Mouse (Mus musculus) embryo, embryonic 9.5 days (tissue): ENCODE data around the gene Olfr550.
A peak's percentile ranks its signal among the peaks of the same experiment; 100 is the strongest.
"Not testable (repeated sequence)": the region's sequence is repeated elsewhere in the genome, so short reads cannot be mapped to it uniquely, and the experiment has no call there.

Source experiments
- DNase-seq: peaks from one replicate; pipeline ENCODE4 v3.0.0-alpha.2; 2017; ENCODE audit errors: extremely low spot score

Olfr550 gene

GRCm38 (mm10) chr7:102571142-102571541 lies at the start of gene Olfr550:
Gene Olfr550 (plus strand): TSS chr7:102571442.
- DNase-seq, result no peak

GRCm38 (mm10) chr7:102529052-102529451 lies 42.2 kb upstream of the Olfr550 start:
- DNase-seq, result no peak

GRCm38 (mm10) chr7:102534449-102534848 lies 36.8 kb upstream of the Olfr550 start, which contains the start of gene Olfr547:
Gene Olfr547 (plus strand): TSS chr7:102534749.
- DNase-seq, result no peak

- DNase-seq, result no peak
Observed at GRCm38 (mm10) chr7:102540596-102540995, 30.6 kb upstream of the Olfr550 start, which contains the start of gene Olfr548-ps1. Gene Olfr548-ps1 (plus strand): TSS chr7:102540896.

GRCm38 (mm10) chr7:102541251-102541650 lies 30.0 kb upstream of the Olfr550 start:
- no peak for DNase-seq

- no peak for DNase-seq
Observed at GRCm38 (mm10) chr7:102549570-102549969, 21.7 kb upstream of the Olfr550 start, which contains the start of gene Olfr549. Gene Olfr549 (plus strand): TSS chr7:102549870.

GRCm38 (mm10) chr7:102553279-102553678 lies 18.0 kb upstream of the Olfr550 start:
- DNase-seq, result no peak

DNA sequence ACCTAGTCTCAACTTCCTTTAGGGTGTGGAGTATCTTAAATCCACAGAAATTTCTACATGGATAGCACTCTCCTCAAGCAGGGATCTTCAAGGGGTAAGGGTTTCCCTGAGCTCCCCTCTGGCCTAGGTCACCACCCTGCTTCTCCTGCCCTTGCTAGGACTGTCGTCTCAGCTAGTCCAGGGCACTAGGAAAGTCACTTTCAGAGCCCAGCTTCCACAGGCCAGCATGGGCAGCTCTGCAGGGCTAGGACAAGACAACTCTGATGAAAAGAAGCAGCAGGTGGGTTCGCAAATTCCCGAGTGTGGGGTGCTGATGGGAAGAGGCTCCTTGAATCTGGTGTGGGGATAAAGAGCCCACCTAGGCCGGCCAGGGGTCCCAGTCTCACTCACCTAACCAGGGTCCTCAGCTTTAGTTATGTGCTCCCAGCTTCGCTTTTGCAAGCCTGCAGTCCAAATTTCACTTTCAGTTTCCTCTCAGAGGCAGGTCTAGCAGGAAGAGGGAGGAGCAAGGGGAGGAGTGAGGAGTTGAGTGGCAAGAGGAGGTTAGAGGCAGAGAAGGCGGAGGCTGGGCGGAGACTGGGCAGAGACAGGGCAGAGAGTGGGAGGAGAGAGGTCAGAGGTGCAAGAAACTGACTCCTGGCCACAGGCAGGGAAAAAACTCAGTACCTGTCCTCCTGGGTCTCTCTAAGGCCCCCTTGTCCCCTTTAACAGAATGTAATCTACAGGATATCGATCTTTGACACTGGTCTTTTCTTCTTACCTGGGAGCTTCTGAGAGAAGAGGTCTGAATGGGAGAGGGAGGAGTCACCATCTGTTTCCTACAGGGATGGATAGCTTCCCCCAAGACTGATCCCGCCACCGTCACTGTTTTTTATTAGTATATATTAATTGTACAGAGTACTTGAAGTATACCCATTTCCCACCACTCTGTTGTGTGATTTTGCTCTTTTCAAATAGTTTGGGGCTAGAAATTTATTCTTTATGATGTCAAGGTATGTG lies 5.9 kb upstream of the Olfr550 start, which contains the start of gene Trim21:
Trim21 (minus strand) TSS at position 488 of the 999 bp plus-strand sequence.
- peak; percentile 80 for DNase-seq

DNA sequence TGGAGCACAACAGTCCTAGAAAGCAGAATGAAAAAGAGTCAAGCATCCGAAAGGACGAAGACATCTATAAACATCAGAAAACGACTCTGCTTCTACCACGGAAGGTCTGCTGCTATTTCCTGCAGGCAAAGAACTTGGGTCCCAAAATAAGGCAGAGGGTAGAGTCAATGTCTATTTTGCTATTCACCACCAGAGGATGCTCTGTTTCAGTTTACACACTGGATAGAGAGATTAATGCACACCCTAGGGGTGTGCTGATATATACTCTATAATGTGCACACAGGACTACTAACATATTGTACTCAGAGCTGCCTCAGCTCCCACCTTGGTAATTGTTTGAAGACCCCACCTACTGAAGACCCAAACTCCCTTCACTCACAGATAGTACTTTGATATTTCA lies 5.0 kb upstream of the Olfr550 start:
- no peak for DNase-seq

- DNase-seq, result no peak
Observed at GRCm38 (mm10) chr7:102573174-102573830, 2.1 kb downstream of the Olfr550 start.

DNA sequence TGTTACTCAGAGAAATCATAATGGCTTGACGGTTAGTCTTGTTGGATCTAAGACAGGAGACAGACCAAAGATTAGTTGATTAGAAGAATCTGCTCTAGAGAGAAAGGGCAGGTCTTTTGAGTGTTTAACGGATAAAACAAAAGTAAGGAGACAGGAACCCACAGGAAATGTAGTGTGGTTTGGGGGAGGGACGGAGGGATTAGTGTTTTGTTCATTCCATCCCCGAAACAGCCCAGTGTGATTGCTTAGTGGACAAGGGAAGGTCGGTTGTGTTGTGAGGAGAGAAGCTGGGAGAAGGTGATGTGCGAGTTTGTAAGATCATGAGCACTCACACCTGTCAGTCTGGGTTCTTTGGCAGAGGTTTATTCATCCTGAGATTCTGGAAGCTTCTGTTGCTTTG lies 4.8 kb downstream of the Olfr550 start:
- no peak for DNase-seq

- DNase-seq, result no peak
Observed at GRCm38 (mm10) chr7:102591786-102592185, 20.5 kb downstream of the Olfr550 start, which contains the start of gene Olfr551. Gene Olfr551 (minus strand): TSS chr7:102591886.

GRCm38 (mm10) chr7:102597378-102598031 lies 26.3 kb downstream of the Olfr550 start, which contains the start of gene Olfr552:
Gene Olfr552 (plus strand): TSS chr7:102597770.
- DNase-seq, result no peak

DNA sequence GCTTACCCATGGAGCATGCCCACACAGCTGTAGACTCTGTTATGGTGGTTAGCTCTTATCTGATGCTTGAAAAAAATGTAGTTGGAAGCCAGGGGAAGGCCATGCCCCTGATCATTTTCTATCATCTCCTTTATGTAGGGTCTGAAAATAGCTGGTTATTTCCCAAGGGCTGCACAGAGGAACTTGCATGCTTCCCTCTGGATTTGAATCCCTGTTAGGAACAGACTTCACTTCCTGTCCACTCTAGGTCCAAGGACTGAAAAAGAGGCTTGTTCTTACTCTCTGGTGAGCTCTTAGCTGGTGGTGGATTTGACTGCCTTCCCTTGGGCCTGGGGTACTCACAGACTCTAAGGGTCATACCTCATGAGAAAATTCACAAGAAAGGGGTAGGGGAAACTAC lies 46.9 kb downstream of the Olfr550 start, which contains the start of gene Olfr553:
Olfr553 (minus strand) TSS at position 101 of the 400 bp plus-strand sequence.
- DNase-seq, result no peak

DNA sequence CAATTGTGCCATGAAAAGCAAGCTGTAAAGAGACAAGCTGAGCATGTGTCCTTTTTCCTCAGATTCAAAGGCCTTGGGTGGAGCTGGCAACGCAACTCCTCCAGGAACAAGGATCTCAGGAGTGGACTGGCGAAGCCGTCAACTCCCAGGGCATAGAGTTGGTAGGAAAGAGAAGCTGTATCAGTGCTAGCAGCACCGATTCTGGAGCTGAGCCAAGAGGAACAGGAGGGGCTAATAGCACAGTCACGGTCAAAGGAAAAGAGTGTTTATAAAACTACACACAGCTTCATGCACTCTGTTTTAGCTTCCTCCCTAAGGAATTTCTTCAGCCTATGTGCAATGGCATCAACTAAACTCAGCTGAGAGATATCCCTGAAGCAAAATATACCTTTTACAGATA lies 48.4 kb downstream of the Olfr550 start:
- DNase-seq, result no peak

- not testable (repeated sequence) for DNase-seq
Observed at GRCm38 (mm10) chr7:102620368-102620767, 49.1 kb downstream of the Olfr550 start.
